Mouse (Mus musculus): ENCODE measurements around the gene Kif2a. TPM values are rescaled to one million over a fixed set of nuclear protein-coding genes. Genes with fewer than 3 reads are reported as not detected.

Gene Kif2a
- polyA plus RNA-seq, 1 experiment from 2014 or later, result 45.9 TPM

Other genes with a start within 250 kb of the Kif2a start
- gene Ipo11, start 85.2 kb downstream of the Kif2a start, polyA plus RNA-seq (2015; fragmentation: Nextera tagmentation; extraction: Ambion mirVana), result 37.8 and 38.9 TPM in 2 replicates
- gene Dimt1, start 75.0 kb downstream of the Kif2a start, polyA plus RNA-seq (2015; fragmentation: Nextera tagmentation; extraction: Ambion mirVana), result 37.3 and 39.8 TPM in 2 replicates

All from hindbrain, embryonic 13.5 days (tissue).